Mouse (Mus musculus) megakaryocyte, embryonic 14.5 days (primary cell): Measurements from ENCODE around the gene Foxb2.

Experiments used
- FLI1 ChIP-seq: IDR thresholded peaks from 2 replicates; pipeline ENCODE4 v1.6.1; 2012; ENCODE audit warnings: low read length, inconsistent platforms, mixed read lengths
- GATA1 ChIP-seq: IDR thresholded peaks from 3 replicates; pipeline ENCODE4 v1.6.1; 2012; ENCODE audit warnings: mixed read lengths, low read length, inconsistent platforms, borderline replicate concordance

DNA sequence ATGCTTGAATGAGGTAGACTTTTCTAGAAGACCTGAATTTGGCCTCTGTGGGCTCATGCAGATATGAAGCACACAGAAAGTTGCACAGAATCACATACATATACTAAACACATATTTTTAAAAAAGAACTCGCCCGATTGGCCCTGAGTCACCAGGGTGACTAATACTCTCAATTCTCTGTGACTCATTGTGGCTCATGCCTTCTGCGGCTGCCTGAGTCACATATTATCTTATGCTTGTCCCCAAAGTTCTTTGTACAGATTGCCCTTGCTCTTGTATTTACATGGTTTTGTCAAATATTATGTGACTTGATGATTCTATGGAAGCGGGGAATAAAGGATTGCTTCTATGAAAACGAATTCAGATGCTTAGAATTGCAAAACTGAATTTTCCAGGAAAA lies 25.0 kb upstream of the Foxb2 start:
- TF ChIP-seq GATA1 (no peak), FLI1 (no peak)
